Comparison of ENCODE assay signal across 9 mouse cellular contexts in genomic region chr4:94602496-94603030, GRCm38 (mm10). TPM values are rescaled to one million over a fixed set of nuclear protein-coding genes. Genes with fewer than 3 reads are reported as not detected.
DNase-seq lines count a peak whose midpoint lies in the region; ATAC-seq and TF ChIP-seq lines count a peak whose summit lies in the region.
"Had no signal": no experiment of that assay in that cellular context is flagged by ENCODE, and none has a peak within 500 bp of the region (broad histone marks: within the 10 kb centered on the region; RNA-seq: fewer than 3 reads in every experiment).

No protein-coding gene starts in this region.

- H3K27me3 ChIP-seq in cerebellum, adult 2 months (ENCODE audit: control insufficient read depth, insufficient read depth, low read length) = no peaks in the 10 kb centered on the region
- H3K27me3 ChIP-seq in limb, embryonic 11.5 days (ENCODE audit: control insufficient read depth, insufficient read depth, low read length) = no peaks in the 10 kb centered on the region
- no peaks in the 10 kb centered on the region for H3K27me3 ChIP-seq in midbrain, postnatal 0 days (ENCODE audit: insufficient read depth, low read length)

- no peaks in the 10 kb centered on the region for H3K36me3 ChIP-seq in limb, embryonic 11.5 days (ENCODE audit: control insufficient read depth, insufficient read depth, low read length)
- H3K36me3 ChIP-seq in midbrain, postnatal 0 days (ENCODE audit: insufficient read depth, low read length) = no peaks in the 10 kb centered on the region

- no peak for DNase-seq in cerebellum, adult 2 months
- DNase-seq in cerebellum, postnatal 25 days = no peak
- peak; percentile 38 for DNase-seq in urinary bladder, postnatal 14 days (ENCODE audit: low spot score)
- no peak for DNase-seq in urinary bladder, postnatal 25 days (ENCODE audit: low spot score)
- DNase-seq in limb, embryonic 11.5 days (ENCODE audit: low spot score) = no peak
- peak; percentile 20 for DNase-seq in midbrain, postnatal 0 days (ENCODE audit: low spot score)
- DNase-seq in cerebellum, adult 8-10 months = no peak
- DNase-seq in layer of hippocampus, postnatal 10 days (ENCODE audit: low spot score in 2 of 2) = no peak

- H3K9me3 ChIP-seq in limb, embryonic 11.5 days (ENCODE audit: control insufficient read depth, low read length) = no peaks in the 10 kb centered on the region
- no peaks in the 10 kb centered on the region for H3K9me3 ChIP-seq in midbrain, postnatal 0 days (ENCODE audit: low read length)

- H3K9ac ChIP-seq in limb, embryonic 11.5 days (ENCODE audit: low read length) = peak overlapping the region; percentile 93
- H3K9ac ChIP-seq in midbrain, postnatal 0 days (replicated peaks; ENCODE audit: low read length, poor library complexity, severe bottlenecking) = peak overlapping the region; percentile 83

- peak overlapping the region; percentile 35; the same call in 1 of the 2 replicates for H3K27ac ChIP-seq in cerebellum, adult 2 months (ENCODE audit: insufficient read depth, low read length)
- peak overlapping the region; percentile 72 for H3K27ac ChIP-seq in limb, embryonic 11.5 days (replicated peaks; ENCODE audit: low read depth, low read length)
- peak overlapping the region; percentile 92 for H3K27ac ChIP-seq in midbrain, postnatal 0 days (ENCODE audit: low read depth, low read length)

- peak overlapping the region; percentile 81 for H3K4me3 ChIP-seq in cerebellum, adult 2 months (replicated peaks; ENCODE audit: insufficient read depth, low read depth, low read length)
- H3K4me3 ChIP-seq in limb, embryonic 11.5 days (ENCODE audit: low read depth, low read length) = peak overlapping the region; percentile 91
- peak overlapping the region; percentile 86 for H3K4me3 ChIP-seq in midbrain, postnatal 0 days (ENCODE audit: low read depth, low read length)

- WGBS in cerebellum, adult 2 months = under 1% methylated on average over 33 of the region's 33 CpGs
- WGBS in limb, embryonic 11.5 days = under 1% methylated on average over 33 of the region's 33 CpGs
- under 1% methylated on average over 33 of the region's 33 CpGs for WGBS in midbrain, postnatal 0 days

- peak overlapping the region; percentile 61 for H3K4me2 ChIP-seq in limb, embryonic 11.5 days (ENCODE audit: low read depth, severe bottlenecking)
- H3K4me2 ChIP-seq in midbrain, postnatal 0 days (ENCODE audit: low read depth, low read length, poor library complexity, severe bottlenecking) = peak overlapping the region; percentile 70

- TF ChIP-seq POLR2A in cerebellum, adult 2 months (IDR thresholded peaks at IDR 0.05; ENCODE audit: borderline replicate concordance, insufficient read depth, low read length) = no peak

- peaks cover 7% of the 10 kb centered on the region; the same call in 1 of the 2 replicates for H3K4me1 ChIP-seq in cerebellum, adult 2 months (ENCODE audit: control insufficient read depth, insufficient read depth, low read length)
- H3K4me1 ChIP-seq in limb, embryonic 11.5 days (ENCODE audit: control insufficient read depth, insufficient read depth, low read length) = no peaks in the 10 kb centered on the region
- peaks cover 3% of the 10 kb centered on the region; the same call in 1 of the 2 replicates for H3K4me1 ChIP-seq in midbrain, postnatal 0 days (ENCODE audit: insufficient read depth, low read length)

- ATAC-seq in limb, embryonic 11.5 days (ENCODE audit: insufficient number of reproducible peaks, low FRiP score, low TSS enrichment, low read depth) = peak; percentile 73; the same call in 1 of the 2 replicates
- ATAC-seq in midbrain, postnatal 0 days (ENCODE audit: low FRiP score) = no peak; the same call in 1 of the 2 replicates

- TF ChIP-seq CTCF in cerebellum, adult 2 months (IDR thresholded peaks at IDR 0.05; ENCODE audit: borderline replicate concordance, insufficient read depth, low read depth, low read length) = no peak
- no peak for TF ChIP-seq CTCF in midbrain, postnatal 0 days (IDR thresholded peaks at IDR 0.05)

RNA-seq across cellular contexts. Expression of gene Plaa, which starts 0.5 kb away (rescaled TPM):
- 29.5 and 29.9 TPM in 2 replicates for polyA plus RNA-seq in cerebellum, adult 2 months (2012; rRNA removed)
- polyA plus RNA-seq in limb, embryonic 11.5 days (2014; fragmentation: Nextera tagmentation; extraction: Ambion mirVana) = 86.0 and 96.5 TPM in 2 replicates
- 87.6 and 95.7 TPM in 2 replicates for total RNA-seq in midbrain, postnatal 0 days (2014; rRNA removed)
- 63.9 and 70.4 TPM in 2 replicates for polyA plus RNA-seq in midbrain, postnatal 0 days (2015; fragmentation: Nextera tagmentation; extraction: Ambion mirVana)
- 10 to 100 TPM; 71.9 to 72.4 TPM for total RNA-seq in layer of hippocampus, postnatal 10 days (2021)

RNA-seq across cellular contexts. Expression of gene Ift74, which starts 11.7 kb away (rescaled TPM):
- polyA plus RNA-seq in cerebellum, adult 2 months (2012; rRNA removed) = 10.9 and 13.2 TPM in 2 replicates
- polyA plus RNA-seq in limb, embryonic 11.5 days (2014; fragmentation: Nextera tagmentation; extraction: Ambion mirVana) = 59.8 and 63.3 TPM in 2 replicates
- total RNA-seq in midbrain, postnatal 0 days (2014; rRNA removed) = 9.2 and 12.5 TPM in 2 replicates
- 24.7 and 27.3 TPM in 2 replicates for polyA plus RNA-seq in midbrain, postnatal 0 days (2015; fragmentation: Nextera tagmentation; extraction: Ambion mirVana)
- total RNA-seq in layer of hippocampus, postnatal 10 days (2021) = 10 to 100 TPM; 24.6 to 28.9 TPM

RNA-seq across cellular contexts. Expression of gene Caap1, which starts 46.0 kb away (rescaled TPM):
- polyA plus RNA-seq in cerebellum, adult 2 months (2012; rRNA removed) = 9.1 TPM in 2 replicates
- polyA plus RNA-seq in limb, embryonic 11.5 days (2014; fragmentation: Nextera tagmentation; extraction: Ambion mirVana) = 29.9 and 30.9 TPM in 2 replicates
- 9.2 and 13.6 TPM in 2 replicates for total RNA-seq in midbrain, postnatal 0 days (2014; rRNA removed)
- 8.8 and 9.2 TPM in 2 replicates for polyA plus RNA-seq in midbrain, postnatal 0 days (2015; fragmentation: Nextera tagmentation; extraction: Ambion mirVana)
- total RNA-seq in layer of hippocampus, postnatal 10 days (2021) = 10 to 100 TPM in 1 of 2 experiments, 1 to 10 TPM in 1; 9.7 to 11.1 TPM

RNA-seq across cellular contexts. Expression of gene Gm10306, which starts 46.2 kb away (rescaled TPM):
- polyA plus RNA-seq in cerebellum, adult 2 months (2012; rRNA removed) = not detected in 2 replicates
- 0.40 TPM in 1 of 2 replicates, not detected in the other for polyA plus RNA-seq in limb, embryonic 11.5 days (2014; fragmentation: Nextera tagmentation; extraction: Ambion mirVana)
- total RNA-seq in midbrain, postnatal 0 days (2014; rRNA removed) = not detected in 2 replicates
- 0.35 TPM in 1 of 2 replicates, not detected in the other for polyA plus RNA-seq in midbrain, postnatal 0 days (2015; fragmentation: Nextera tagmentation; extraction: Ambion mirVana)
- not detected for total RNA-seq in layer of hippocampus, postnatal 10 days (2021)
- total RNA-seq: left cerebral cortex, adult 18-20 months had no signal

RNA-seq across cellular contexts. Expression of gene Lrrc19, which starts 47.4 kb away (rescaled TPM):
- polyA plus RNA-seq in cerebellum, adult 2 months (2012; rRNA removed) = not detected in 2 replicates
- 1.2 and 1.3 TPM in 2 replicates for polyA plus RNA-seq in limb, embryonic 11.5 days (2014; fragmentation: Nextera tagmentation; extraction: Ambion mirVana)
- total RNA-seq in midbrain, postnatal 0 days (2014; rRNA removed) = not detected in 2 replicates
- 0.15 and 0.33 TPM in 2 replicates for polyA plus RNA-seq in midbrain, postnatal 0 days (2015; fragmentation: Nextera tagmentation; extraction: Ambion mirVana)
- not detected for total RNA-seq in layer of hippocampus, postnatal 10 days (2021)
- total RNA-seq: left cerebral cortex, adult 18-20 months had no signal

Comparison
In these comparisons a context has a peak if more than half of its experiments do, and no peak if none do; other contexts are left out.
1. DNase-seq: peak in urinary bladder, postnatal 14 days (single experiment) and midbrain, postnatal 0 days (single experiment); none in cerebellum, adult 2 months (0 of 2), cerebellum, postnatal 25 days (0 of 2), urinary bladder, postnatal 25 days (single experiment), limb, embryonic 11.5 days (single experiment), cerebellum, adult 8-10 months (single experiment) and layer of hippocampus, postnatal 10 days (0 of 2).
2. H3K27ac ChIP-seq: peak in every context shown above with its lines; median percentile 92 in midbrain, postnatal 0 days; 72 in limb, embryonic 11.5 days; 35 in cerebellum, adult 2 months.
3. Peak in every context shown above with its lines, with median percentiles within 50 percentile points of each other: H3K4me3 ChIP-seq.